25 mouse cellular contexts compared by ENCODE assay signal in the genomic region with DNA sequence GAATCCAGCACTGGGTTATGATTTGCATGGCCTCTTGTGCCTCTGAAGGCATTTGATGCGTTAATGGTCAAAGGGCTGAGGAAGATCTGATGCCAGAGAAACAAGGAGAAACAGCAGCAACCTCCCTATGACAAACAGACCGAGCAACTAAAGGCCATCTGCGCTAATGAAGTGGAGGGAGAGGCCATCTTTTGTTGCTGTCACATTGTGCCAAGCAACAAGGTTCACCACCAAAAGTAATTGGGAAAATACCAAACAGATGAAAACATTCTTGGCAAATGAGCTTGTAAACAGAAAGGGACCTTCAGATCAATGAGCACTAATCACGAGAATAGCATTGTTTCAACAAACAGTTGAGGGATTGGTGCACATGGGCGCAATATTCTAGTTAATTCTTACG.
DNase-seq lines count a peak whose midpoint lies in the region; ATAC-seq lines count a peak whose summit lies in the region.
"Had no signal": no experiment of that assay in that cellular context is flagged by ENCODE, and none has a peak within 500 bp of the region (broad histone marks: within the 10 kb centered on the region; RNA-seq: fewer than 3 reads in every experiment).

No protein-coding gene starts in this region.

- no peak overlapping the region for H3K4me2 ChIP-seq in forebrain, embryonic 13.5 days
- H3K4me2 ChIP-seq in forebrain, embryonic 11.5 days (ENCODE audit: low read depth, low read length, severe bottlenecking), result no peak overlapping the region
- H3K4me2 ChIP-seq: embryonic facial prominence, embryonic 13.5 days; embryonic facial prominence, embryonic 15.5 days had no signal

- no peak for DNase-seq in forebrain, embryonic 11.5 days (ENCODE audit: low spot score)
- peak; percentile 88 for DNase-seq in Muller cell, postnatal 12 days (ENCODE audit: inconsistent ontology term)
- peak; percentile 6 for DNase-seq in retina, embryonic 14.5 days (ENCODE audit: low spot score)
- DNase-seq in urinary bladder, postnatal 14 days (ENCODE audit: low spot score), result no peak
- no peak for DNase-seq in c-Kit-positive CD71-positive TER-119-positive erythroid progenitor cells, embryonic 14.5 days (ENCODE audit: low spot score)
- DNase-seq: adrenal gland, adult 2 months; adrenal gland, postnatal 10 days; adrenal gland, postnatal 25 days; B cell, adult 2 months; cerebellum, adult 11 months; cerebellum, adult 18-20 months; cerebellum, adult 8-10 months; cerebellum, adult 9-11 months; cerebellum, postnatal 14 days; cerebellum, postnatal 36 days; embryo, embryonic 11 days had no signal

- H3K27ac ChIP-seq in forebrain, embryonic 13.5 days, result no peak overlapping the region
- no peak overlapping the region for H3K27ac ChIP-seq in forebrain, embryonic 11.5 days (ENCODE audit: low read depth, low read length)
- H3K27ac ChIP-seq: embryonic facial prominence, embryonic 13.5 days; embryonic facial prominence, embryonic 15.5 days; forebrain, embryonic 10.5 days had no signal

- H3K36me3 ChIP-seq in forebrain, embryonic 13.5 days (ENCODE audit: poor library complexity, severe bottlenecking), result no peaks in the 10 kb centered on the region
- H3K36me3 ChIP-seq in forebrain, embryonic 11.5 days (ENCODE audit: control insufficient read depth, insufficient read depth, low read length), result no peaks in the 10 kb centered on the region
- H3K36me3 ChIP-seq: embryonic facial prominence, embryonic 13.5 days; embryonic facial prominence, embryonic 15.5 days; forebrain, embryonic 10.5 days; G1E had no signal

- 0 out of 2 replicates have a peak, but pooled peaks cover 5% of the 10 kb centered on the region for H3K4me1 ChIP-seq in forebrain, embryonic 13.5 days
- no peaks in the 10 kb centered on the region for H3K4me1 ChIP-seq in forebrain, embryonic 11.5 days (replicated peaks; ENCODE audit: control insufficient read depth, insufficient read depth, low read length)
- H3K4me1 ChIP-seq: embryonic facial prominence, embryonic 13.5 days; embryonic facial prominence, embryonic 15.5 days had no signal

- H3K9me3 ChIP-seq in forebrain, embryonic 13.5 days (replicated peaks), result no peaks in the 10 kb centered on the region
- H3K9me3 ChIP-seq in forebrain, embryonic 11.5 days (ENCODE audit: control insufficient read depth, low read length), result no peaks in the 10 kb centered on the region
- H3K9me3 ChIP-seq: embryonic facial prominence, embryonic 13.5 days; embryonic facial prominence, embryonic 15.5 days; forebrain, embryonic 10.5 days; G1E had no signal

- 51% methylated on average over 6 of the region's 6 CpGs for WGBS in forebrain, embryonic 13.5 days
- WGBS in forebrain, embryonic 11.5 days, result 63% methylated on average over 6 of the region's 6 CpGs

- ATAC-seq in forebrain, embryonic 13.5 days, result peak; percentile 63; the same call in 1 of the 2 replicates
- ATAC-seq in forebrain, embryonic 11.5 days (replicated peaks; ENCODE audit: low FRiP score), result no peak
- ATAC-seq: CD4-positive, CD25-positive, alpha-beta regulatory T cell, adult 4 months; forebrain, embryonic 16.5 days had no signal

- no peak overlapping the region for H3K9ac ChIP-seq in forebrain, embryonic 13.5 days
- H3K9ac ChIP-seq in forebrain, embryonic 11.5 days (ENCODE audit: low read length), result no peak overlapping the region
- H3K9ac ChIP-seq: embryonic facial prominence, embryonic 13.5 days; embryonic facial prominence, embryonic 15.5 days had no signal

- H3K27me3 ChIP-seq in forebrain, embryonic 13.5 days, result no peaks in the 10 kb centered on the region
- H3K27me3 ChIP-seq in forebrain, embryonic 11.5 days (ENCODE audit: control insufficient read depth, insufficient read depth, low read length), result no peaks in the 10 kb centered on the region
- H3K27me3 ChIP-seq: CH12.LX; embryonic facial prominence, embryonic 13.5 days; embryonic facial prominence, embryonic 15.5 days had no signal

- no peak overlapping the region for H3K4me3 ChIP-seq in forebrain, embryonic 13.5 days
- no peak overlapping the region for H3K4me3 ChIP-seq in forebrain, embryonic 11.5 days (ENCODE audit: low read depth, low read length)
- H3K4me3 ChIP-seq: embryonic facial prominence, embryonic 13.5 days; embryonic facial prominence, embryonic 15.5 days; erythroblast, embryonic 14.5 days; forebrain, embryonic 10.5 days had no signal

Comparison
In these comparisons a context has a peak if more than half of its experiments do, and no peak if none do; other contexts are left out.
1. DNase-seq: peak in Muller cell, postnatal 12 days (single experiment) and retina, embryonic 14.5 days (single experiment); none in forebrain, embryonic 11.5 days (single experiment), urinary bladder, postnatal 14 days (single experiment) and c-Kit-positive CD71-positive TER-119-positive erythroid progenitor cells, embryonic 14.5 days (single experiment).